Mouse (Mus musculus) brain, embryonic 14.5 days (tissue): ENCODE data around the gene Trim9. TPM values are rescaled to one million over a fixed set of nuclear protein-coding genes. Genes with fewer than 3 reads are reported as not detected.

Source experiments
- DNase-seq: peaks from one replicate; pipeline ENCODE4 v3.0.0-alpha.2; 2011; ENCODE audit warnings: low read depth
- CTCF ChIP-seq: fragments of 200-500 bp; IDR thresholded peaks from 2 replicates; pipeline ENCODE4 v1.5.1; 2012; ENCODE audit warnings: inconsistent platforms, mild to moderate bottlenecking, moderate library complexity, borderline replicate concordance; ENCODE audit not compliant: insufficient read depth, insufficient read length; ENCODE audit errors: extremely low read depth
- POLR2A ChIP-seq: fragments of 200-500 bp; IDR thresholded peaks from 2 replicates; pipeline ENCODE4 v1.6.1; 2012; ENCODE audit warnings: mild to moderate bottlenecking, inconsistent platforms, borderline replicate concordance; ENCODE audit not compliant: poor library complexity, insufficient read depth, insufficient read length, severe bottlenecking; ENCODE audit errors: extremely low read depth
- polyA plus RNA-seq: library from polyadenylated mRNA; depleted of rRNA; stranded (reverse); fragments of >200 nt; gene quantifications from 2 replicates; pipeline ENCODE4 v1.2.3, GENCODE M21; 2012

Gene Trim9
- polyA plus RNA-seq, 1 experiment, result 85.7 TPM

DNA sequence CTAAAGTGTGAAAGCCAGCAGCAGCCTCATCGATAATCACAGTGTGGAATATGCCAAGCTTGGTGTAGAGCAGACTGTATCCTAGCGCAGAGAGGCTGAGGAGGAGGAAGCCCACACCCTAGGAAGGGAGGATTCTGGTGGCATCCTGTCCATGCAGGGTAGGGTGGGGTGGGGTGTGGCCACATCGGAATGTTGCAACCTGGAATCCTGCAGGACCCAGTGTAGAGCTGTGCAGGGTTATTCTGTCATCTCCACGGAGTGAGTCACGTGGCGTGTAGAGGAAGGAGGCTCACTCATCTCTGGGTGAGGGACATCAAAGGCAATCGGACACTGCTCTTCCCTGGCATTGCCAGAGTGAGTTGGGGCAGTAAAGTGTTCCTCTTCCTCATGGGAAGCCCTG lies 62.4 kb downstream of the Trim9 start:
- TF ChIP-seq CTCF (no peak), POLR2A (no peak)
- DNase-seq, result no peak

DNA sequence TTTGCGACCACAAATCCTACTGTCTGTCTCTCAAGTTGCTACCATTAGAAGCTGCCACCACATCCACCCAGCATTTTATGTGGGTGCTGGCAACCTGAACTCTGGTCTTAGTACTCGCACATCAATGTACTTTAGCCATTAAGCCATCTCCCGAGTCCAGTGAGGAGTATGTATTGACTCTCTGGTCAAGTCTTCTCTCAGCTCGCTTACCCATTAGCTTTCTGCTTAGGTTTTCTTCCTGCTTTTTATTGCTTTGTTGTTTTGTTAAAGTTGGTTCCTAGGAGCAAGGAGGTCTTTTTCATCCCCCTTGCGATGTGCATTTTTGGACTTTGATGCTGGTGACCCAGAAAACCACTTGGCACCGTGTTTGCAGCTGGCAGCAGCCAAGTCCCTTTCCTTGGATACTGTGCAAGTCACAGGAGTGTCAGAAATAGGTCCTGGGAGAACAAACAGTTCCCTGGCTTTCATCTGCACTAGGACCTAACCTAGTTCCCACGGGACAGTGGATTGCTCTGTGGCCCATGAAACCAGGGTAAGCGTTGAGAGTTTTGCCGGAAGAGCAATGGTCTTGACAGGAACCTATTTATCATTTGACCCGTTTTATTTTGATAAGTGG lies 64.2 kb downstream of the Trim9 start:
- peak; percentile 34 for DNase-seq
- TF ChIP-seq POLR2A (no peak), CTCF (no peak)

GRCm38 (mm10) chr12:70280930-70281329 lies 66.5 kb downstream of the Trim9 start:
- TF ChIP-seq POLR2A, result no peak
- TF ChIP-seq CTCF, result no peak
- DNase-seq, result no peak

- TF ChIP-seq POLR2A (no peak), CTCF (no peak)
- DNase-seq, result no peak
Observed at GRCm38 (mm10) chr12:70280381-70280780, 67.0 kb downstream of the Trim9 start.

DNA sequence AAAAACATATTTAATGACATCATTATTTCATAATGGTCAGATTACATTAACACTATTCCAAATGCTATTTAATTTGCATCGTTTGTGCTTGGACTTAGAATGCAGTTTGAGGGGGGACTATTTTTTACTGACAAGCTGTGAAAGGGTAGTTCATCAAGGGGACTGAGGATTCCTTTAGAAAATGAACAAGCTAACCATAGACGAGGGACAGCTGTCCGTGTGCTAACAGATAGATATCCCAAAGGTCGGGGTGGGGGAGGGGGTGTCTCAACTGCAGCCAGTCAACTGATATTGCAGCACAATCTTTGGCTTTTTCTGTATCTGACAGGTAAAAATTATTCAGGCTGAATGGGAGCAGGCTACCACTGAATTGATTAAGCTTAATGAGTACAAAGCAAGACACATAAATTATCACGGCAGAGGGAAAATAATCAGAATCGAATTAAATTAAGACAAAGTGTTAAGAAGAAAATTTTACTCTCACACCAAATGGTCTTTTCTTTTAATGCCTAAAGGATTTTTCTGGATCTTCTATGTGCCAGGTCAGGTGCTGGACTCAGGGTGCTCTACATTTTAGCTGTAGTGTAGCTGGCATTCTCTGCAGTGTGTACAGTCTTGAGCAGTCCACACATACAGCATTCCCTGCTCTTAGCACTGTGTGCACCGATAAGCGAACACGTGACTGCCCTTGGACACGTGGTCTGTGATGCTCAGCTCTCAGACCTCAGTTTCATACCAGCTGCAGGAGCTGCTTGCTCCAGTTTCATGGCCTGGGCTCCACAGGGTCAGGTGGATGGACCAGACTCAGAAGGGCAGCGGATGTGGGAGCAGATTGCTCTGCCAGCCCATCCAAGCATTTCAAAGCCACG lies 70.1 kb downstream of the Trim9 start:
- peak; percentile 67 for DNase-seq
- TF ChIP-seq CTCF, result no peak
- TF ChIP-seq POLR2A, result no peak

DNA sequence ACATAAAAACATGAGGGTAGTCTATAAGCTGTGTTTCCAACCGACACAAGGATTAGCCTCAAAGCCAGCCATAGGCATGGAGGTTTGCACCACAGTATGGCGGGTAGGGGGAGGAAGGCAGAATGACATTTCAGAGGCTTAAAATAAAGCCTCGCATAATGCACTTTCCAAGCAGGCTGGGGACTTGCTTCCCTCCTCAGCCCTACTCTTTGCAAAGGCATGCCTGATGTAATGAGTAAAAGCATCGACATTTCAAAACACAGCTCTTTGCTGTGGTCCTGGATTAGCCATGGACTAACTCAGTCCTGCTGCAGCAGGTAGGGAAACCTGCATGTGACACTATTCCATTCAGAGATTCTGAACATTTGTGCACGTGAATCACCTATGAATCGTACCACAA lies 77.7 kb downstream of the Trim9 start:
- no peak for DNase-seq
- TF ChIP-seq POLR2A, result no peak
- TF ChIP-seq CTCF, result no peak

DNA sequence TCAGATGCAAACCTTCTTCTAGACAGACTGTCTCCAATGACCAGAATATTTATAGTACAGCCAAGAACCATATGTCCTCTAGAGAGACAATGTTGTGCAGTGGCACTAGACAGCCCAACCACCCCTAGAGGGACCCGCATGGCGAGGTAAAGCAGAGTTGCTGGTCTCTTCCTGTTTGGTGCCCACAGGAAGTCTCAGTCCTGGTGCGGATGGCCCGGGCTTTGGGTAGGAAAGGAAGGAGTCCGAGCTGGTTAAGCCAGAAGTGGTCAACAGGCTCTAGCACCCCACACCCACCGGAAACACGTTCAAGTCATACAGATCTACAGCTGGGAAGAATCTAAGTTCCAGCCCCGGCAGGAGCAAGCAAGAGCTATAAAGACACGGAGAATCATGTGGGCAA lies 80.1 kb downstream of the Trim9 start:
- TF ChIP-seq POLR2A, result no peak
- TF ChIP-seq CTCF, result no peak

DNA sequence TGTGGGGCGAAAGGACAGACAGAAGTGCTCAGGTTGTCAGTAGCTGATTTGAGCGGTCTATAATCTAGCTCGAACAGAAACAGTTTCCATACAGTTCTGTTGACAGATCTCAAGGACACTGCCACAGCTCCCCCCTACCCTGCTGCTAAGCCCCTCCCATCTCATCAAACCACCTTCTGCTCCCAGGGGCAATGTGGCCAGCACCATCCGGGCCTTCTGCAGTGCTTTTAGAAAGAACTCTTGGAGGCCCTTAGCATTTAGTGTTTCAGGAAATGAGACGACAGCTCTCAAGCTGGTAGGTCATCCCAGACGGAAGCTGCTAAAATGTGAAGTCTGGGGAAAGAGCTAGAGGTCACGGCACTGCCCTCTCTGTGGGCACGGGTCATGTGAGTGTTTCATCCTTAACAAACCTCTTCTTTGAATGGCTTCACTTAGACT lies 80.9 kb downstream of the Trim9 start:
- no peak for TF ChIP-seq CTCF
- TF ChIP-seq POLR2A, result no peak
- no peak for DNase-seq

More for the DNA sequence above, 80.1 kb downstream of the Trim9 start:
- DNase-seq, result no peak

- no peak for DNase-seq
- no peak for TF ChIP-seq CTCF
- no peak for TF ChIP-seq POLR2A
Observed at GRCm38 (mm10) chr12:70263721-70264120, 83.7 kb downstream of the Trim9 start.

GRCm38 (mm10) chr12:70262271-70262953 lies 85.0 kb downstream of the Trim9 start:
- TF ChIP-seq POLR2A, result no peak
- no peak for DNase-seq

- TF ChIP-seq POLR2A (no peak), CTCF (no peak)
- no peak for DNase-seq
Observed at GRCm38 (mm10) chr12:70251210-70251884, 96.1 kb downstream of the Trim9 start.
